Mouse (Mus musculus): ENCODE data around the gene Tbc1d12.
A peak's percentile ranks its signal among the peaks of the same experiment; 100 is the strongest.

The Tbc1d12 gene

DNA sequence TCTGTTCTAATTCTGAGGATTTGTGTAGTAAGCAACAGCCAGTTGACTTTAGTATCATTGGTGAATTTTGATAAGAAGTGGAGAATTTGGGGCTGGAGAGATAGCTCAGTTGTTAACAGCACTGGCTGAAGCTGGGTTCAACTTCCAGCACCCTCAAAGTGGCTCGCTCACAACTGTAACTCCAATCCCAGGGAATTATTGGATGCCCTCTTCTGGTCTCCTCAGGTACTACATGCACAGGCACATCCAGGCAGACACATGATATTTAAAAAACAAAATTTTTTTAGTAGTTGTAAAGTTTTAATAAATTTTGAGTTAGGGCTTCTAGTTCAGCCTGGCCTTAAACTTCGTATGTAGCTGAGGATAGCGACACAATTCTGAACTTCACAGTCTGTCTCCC, 79.3 kb downstream of the Tbc1d12 start:
- DNase-seq: peak; percentile 41 to 47

GRCm38 (mm10) chr19:38928481-38929158, 92.2 kb downstream of the Tbc1d12 start:
- DNase-seq: no peak

GRCm38 (mm10) chr19:38929471-38930251, 93.3 kb downstream of the Tbc1d12 start:
- no peak for DNase-seq

GRCm38 (mm10) chr19:38930252-38930787, 93.9 kb downstream of the Tbc1d12 start:
- peak; percentile 7 to 26 for DNase-seq

- peak; percentile 93 to 95 for DNase-seq
These were observed 94.6 kb downstream of the Tbc1d12 start, which contains the start of gene Hells for GRCm38 (mm10) chr19:38930788-38931565. Gene Hells, plus strand, starts transcription at chr19:38930915.

- no peak for DNase-seq
These were observed 95.1 kb downstream of the Tbc1d12 start for GRCm38 (mm10) chr19:38931566-38931890.

- no peak for DNase-seq
These were observed 108.4 kb downstream of the Tbc1d12 start for GRCm38 (mm10) chr19:38944590-38945307.
